Mouse (Mus musculus): ENCODE measurements around the gene Slc19a2. TPM values are rescaled to one million over a fixed set of nuclear protein-coding genes. Genes with fewer than 3 reads are reported as not detected.

Slc19a2 gene
- total and polyA plus RNA-seq, 3 experiments: 10.2 to 37.8 (median 22.4) TPM

GRCm38 (mm10) chr1:164279332-164279731 is 30.5 kb downstream of the Slc19a2 start:
- no peak for ATAC-seq (ENCODE audit: extremely low read depth, insufficient number of reproducible peaks, low FRiP score, poor library complexity, severe bottlenecking)
- H3K27me3 ChIP-seq (ENCODE audit: insufficient read depth, low read length): no peaks in the 10 kb centered on the region
- peaks cover 36% of the 10 kb centered on the region for H3K36me3 ChIP-seq (replicated peaks)
- no peak overlapping the region for H3K4me3 ChIP-seq (ENCODE audit: low read depth, low read length)
- no peaks in the 10 kb centered on the region for H3K9me3 ChIP-seq (replicated peaks)
- no peak for DNase-seq (ENCODE audit: low spot score)
- H3K4me1 ChIP-seq (ENCODE audit: insufficient read depth, low read depth, low read length): peaks cover 11% of the 10 kb centered on the region
- TF ChIP-seq TAL1 (conservative IDR thresholded peaks at IDR 0.05; ENCODE audit: low read depth, low read length) (no peak), CTCF (IDR thresholded peaks at IDR 0.05; ENCODE audit: low read depth, low read length) (no peak), GATA2 (IDR thresholded peaks at IDR 0.05; ENCODE audit: borderline replicate concordance, low read depth, low read length) (no peak)

GRCm38 (mm10) chr1:164284007-164284406 is 35.2 kb downstream of the Slc19a2 start:
- no peaks in the 10 kb centered on the region for H3K4me1 ChIP-seq (ENCODE audit: insufficient read depth, low read depth, low read length)
- ATAC-seq (ENCODE audit: extremely low read depth, insufficient number of reproducible peaks, low FRiP score, poor library complexity, severe bottlenecking) (no peak), DNase-seq (ENCODE audit: low spot score) (no peak)
- no peaks in the 10 kb centered on the region for H3K27me3 ChIP-seq (ENCODE audit: insufficient read depth, low read length)
- peaks cover 52% of the 10 kb centered on the region for H3K36me3 ChIP-seq (replicated peaks)
- H3K9me3 ChIP-seq (replicated peaks): no peaks in the 10 kb centered on the region
- H3K4me3 ChIP-seq (ENCODE audit: low read depth, low read length): no peak overlapping the region
- TF ChIP-seq GATA2 (IDR thresholded peaks at IDR 0.05; ENCODE audit: borderline replicate concordance, low read depth, low read length) (no peak), GATA1 (IDR thresholded peaks at IDR 0.05; ENCODE audit: borderline replicate concordance, low read length) (no peak), POLR2AphosphoS5 (IDR thresholded peaks at IDR 0.05; ENCODE audit: insufficient replicate concordance, low read depth, low read length) (no peak), TAL1 (conservative IDR thresholded peaks at IDR 0.05; ENCODE audit: low read depth, low read length) (no peak), CTCF (IDR thresholded peaks at IDR 0.05; ENCODE audit: low read depth, low read length) (no peak)

- H3K9me3 ChIP-seq (replicated peaks): no peaks in the 10 kb centered on the region
- no peaks in the 10 kb centered on the region for H3K4me1 ChIP-seq (ENCODE audit: insufficient read depth, low read depth, low read length)
- no peaks in the 10 kb centered on the region for H3K27me3 ChIP-seq (ENCODE audit: insufficient read depth, low read length)
- no peak for TF ChIP-seq GATA1 (IDR thresholded peaks at IDR 0.05; ENCODE audit: borderline replicate concordance, low read length)
- TF ChIP-seq POLR2AphosphoS5 (IDR thresholded peaks at IDR 0.05; ENCODE audit: insufficient replicate concordance, low read depth, low read length): no peak
- TF ChIP-seq CTCF (IDR thresholded peaks at IDR 0.05; ENCODE audit: low read depth, low read length): no peak
- TF ChIP-seq GATA2 (IDR thresholded peaks at IDR 0.05; ENCODE audit: borderline replicate concordance, low read depth, low read length): no peak
- no peak for TF ChIP-seq TAL1 (conservative IDR thresholded peaks at IDR 0.05; ENCODE audit: low read depth, low read length)
- no peak for ATAC-seq (ENCODE audit: extremely low read depth, insufficient number of reproducible peaks, low FRiP score, poor library complexity, severe bottlenecking)
- DNase-seq (ENCODE audit: low spot score): no peak
- H3K36me3 ChIP-seq (replicated peaks): peaks cover 56% of the 10 kb centered on the region
- H3K4me3 ChIP-seq (ENCODE audit: low read depth, low read length): no peak overlapping the region
Observed at GRCm38 (mm10) chr1:164287406-164287805, 38.6 kb downstream of the Slc19a2 start.

- ATAC-seq (ENCODE audit: extremely low read depth, insufficient number of reproducible peaks, low FRiP score, poor library complexity, severe bottlenecking) (no peak), DNase-seq (ENCODE audit: low spot score) (no peak)
- no peak for TF ChIP-seq GATA2 (IDR thresholded peaks at IDR 0.05; ENCODE audit: borderline replicate concordance, low read depth, low read length)
- peaks cover 2% of the 10 kb centered on the region; the same call in 1 of the 2 replicates for H3K4me1 ChIP-seq (ENCODE audit: insufficient read depth, low read depth, low read length)
- peaks cover 67% of the 10 kb centered on the region for H3K36me3 ChIP-seq (replicated peaks)
- H3K27me3 ChIP-seq (ENCODE audit: insufficient read depth, low read length): no peaks in the 10 kb centered on the region
- no peaks in the 10 kb centered on the region for H3K9me3 ChIP-seq (replicated peaks)
- no peak overlapping the region for H3K4me3 ChIP-seq (ENCODE audit: low read depth, low read length)
Observed at GRCm38 (mm10) chr1:164292040-164292439, 43.2 kb downstream of the Slc19a2 start.

GRCm38 (mm10) chr1:164294071-164294470 is 45.2 kb downstream of the Slc19a2 start:
- ATAC-seq (ENCODE audit: extremely low read depth, insufficient number of reproducible peaks, low FRiP score, poor library complexity, severe bottlenecking) (no peak), DNase-seq (ENCODE audit: low spot score) (no peak)
- Histone ChIP-seq H3K9me3 (replicated peaks) (no peaks in the 10 kb centered on the region), H3K36me3 (replicated peaks) (peaks cover 75% of the 10 kb centered on the region), H3K4me1 (ENCODE audit: insufficient read depth, low read depth, low read length) (peaks cover 6% of the 10 kb centered on the region; the same call in 1 of the 2 replicates), H3K27me3 (ENCODE audit: insufficient read depth, low read length) (no peaks in the 10 kb centered on the region), H3K4me3 (ENCODE audit: low read depth, low read length) (no peak overlapping the region)
- TF ChIP-seq GATA2 (IDR thresholded peaks at IDR 0.05; ENCODE audit: borderline replicate concordance, low read depth, low read length) (no peak), POLR2AphosphoS5 (IDR thresholded peaks at IDR 0.05; ENCODE audit: insufficient replicate concordance, low read depth, low read length) (no peak), CTCF (IDR thresholded peaks at IDR 0.05; ENCODE audit: low read depth, low read length) (no peak), TAL1 (conservative IDR thresholded peaks at IDR 0.05; ENCODE audit: low read depth, low read length) (no peak), GATA1 (IDR thresholded peaks at IDR 0.05; ENCODE audit: borderline replicate concordance, low read length) (no peak)

GRCm38 (mm10) chr1:164296473-164296872 is 47.6 kb downstream of the Slc19a2 start:
- TF ChIP-seq GATA2 (IDR thresholded peaks at IDR 0.05; ENCODE audit: borderline replicate concordance, low read depth, low read length): no peak
- peaks cover 74% of the 10 kb centered on the region for H3K36me3 ChIP-seq (replicated peaks)

GRCm38 (mm10) chr1:164301949-164302348 is 53.1 kb downstream of the Slc19a2 start:
- ATAC-seq (ENCODE audit: extremely low read depth, insufficient number of reproducible peaks, low FRiP score, poor library complexity, severe bottlenecking): no peak
- peaks cover 67% of the 10 kb centered on the region for H3K36me3 ChIP-seq (replicated peaks)
- no peaks in the 10 kb centered on the region for H3K9me3 ChIP-seq (replicated peaks)
- no peak for DNase-seq (ENCODE audit: low spot score)
- H3K27me3 ChIP-seq (ENCODE audit: insufficient read depth, low read length): no peaks in the 10 kb centered on the region
- peaks cover 18% of the 10 kb centered on the region for H3K4me1 ChIP-seq (ENCODE audit: insufficient read depth, low read depth, low read length)
- no peak overlapping the region for H3K4me3 ChIP-seq (ENCODE audit: low read depth, low read length)
- no peak for TF ChIP-seq GATA1 (IDR thresholded peaks at IDR 0.05; ENCODE audit: borderline replicate concordance, low read length)
- no peak for TF ChIP-seq TAL1 (conservative IDR thresholded peaks at IDR 0.05; ENCODE audit: low read depth, low read length)
- no peak for TF ChIP-seq GATA2 (IDR thresholded peaks at IDR 0.05; ENCODE audit: borderline replicate concordance, low read depth, low read length)
- no peak for TF ChIP-seq CTCF (IDR thresholded peaks at IDR 0.05; ENCODE audit: low read depth, low read length)
- no peak for TF ChIP-seq POLR2AphosphoS5 (IDR thresholded peaks at IDR 0.05; ENCODE audit: insufficient replicate concordance, low read depth, low read length)

More at GRCm38 (mm10) chr1:164296473-164296872, 47.6 kb downstream of the Slc19a2 start:
- no peak overlapping the region for H3K4me3 ChIP-seq (ENCODE audit: low read depth, low read length)
- DNase-seq (ENCODE audit: low spot score) (no peak), ATAC-seq (ENCODE audit: extremely low read depth, insufficient number of reproducible peaks, low FRiP score, poor library complexity, severe bottlenecking) (no peak)
- H3K27me3 ChIP-seq (ENCODE audit: insufficient read depth, low read length): no peaks in the 10 kb centered on the region
- no peaks in the 10 kb centered on the region for H3K9me3 ChIP-seq (replicated peaks)
- peaks cover 8% of the 10 kb centered on the region; the same call in 1 of the 2 replicates for H3K4me1 ChIP-seq (ENCODE audit: insufficient read depth, low read depth, low read length)
